Comparison of ENCODE assay signal across 10 mouse cellular contexts in genomic region chr17:40823817-40824216, GRCm38 (mm10). TPM values are rescaled to one million over a fixed set of nuclear protein-coding genes. Genes with fewer than 3 reads are reported as not detected.
A peak's percentile ranks its signal among the peaks of the same experiment; 100 is the strongest.
DNase-seq lines count a peak whose midpoint lies in the region; ATAC-seq and TF ChIP-seq lines count a peak whose summit lies in the region.
"Had no signal": no experiment of that assay in that cellular context is flagged by ENCODE, and none has a peak within 500 bp of the region (broad histone marks: within the 10 kb centered on the region; RNA-seq: fewer than 3 reads in every experiment).

No protein-coding gene starts in this region.

- H3K9ac ChIP-seq in liver, embryonic 14.5 days (replicated peaks): no peak overlapping the region

- no peak overlapping the region; the same call in 1 of the 2 replicates for H3K4me2 ChIP-seq in liver, embryonic 14.5 days (ENCODE audit: low read depth)

- DNase-seq in gastrocnemius, adult 2 months: no peak
- DNase-seq in gastrocnemius, adult 18-20 months (ENCODE audit: low spot score): no peak
- DNase-seq in urinary bladder, postnatal 14 days (ENCODE audit: low spot score): peak; percentile 16
- DNase-seq in urinary bladder, postnatal 10 days (ENCODE audit: low spot score): no peak
- DNase-seq in liver, embryonic 14.5 days (ENCODE audit: low read depth in 3 of 3, low spot score in 3 of 3): no peak
- no peak for DNase-seq in ovary, postnatal 36 days (ENCODE audit: low spot score)
- DNase-seq in thymus, adult 2 months: no peak

- peaks cover 11 to 14% of the 10 kb centered on the region in 2 experiments; a peak in 3 of 4 replicates for H3K4me1 ChIP-seq in liver, embryonic 14.5 days (replicated peaks; ENCODE audit: control insufficient read depth in 2 of 2, insufficient read depth in 2 of 2, low read length in 1 of 2)
- no peaks in the 10 kb centered on the region for H3K4me1 ChIP-seq in thymus, adult 2 months (replicated peaks; ENCODE audit: control insufficient read depth, insufficient read depth, low read length)

- TF ChIP-seq CTCF in gastrocnemius, adult 2 months (IDR thresholded peaks at IDR 0.05): peak; percentile 35
- peak; percentile 57 for TF ChIP-seq CTCF in liver, embryonic 14.5 days (IDR thresholded peaks at IDR 0.05; ENCODE audit: low read depth)
- no peak for TF ChIP-seq CTCF in thymus, adult 2 months (IDR thresholded peaks at IDR 0.05; ENCODE audit: borderline replicate concordance, control insufficient read depth, extremely low read depth, insufficient read depth, low read length, poor library complexity)

- ATAC-seq in liver, embryonic 14.5 days (ENCODE audit: insufficient read depth): no peak
- ATAC-seq in cerebellum, adult (ENCODE audit: insufficient number of reproducible peaks, low FRiP score, low TSS enrichment): no peak

- H3K27ac ChIP-seq in gastrocnemius, adult 2 months: no peak overlapping the region
- H3K27ac ChIP-seq in liver, embryonic 14.5 days: no peak overlapping the region
- no peak overlapping the region for H3K27ac ChIP-seq in thymus, adult 2 months (ENCODE audit: control insufficient read depth, insufficient read depth, low read length)

- no peak for TF ChIP-seq POLR2A in thymus, adult 2 months (IDR thresholded peaks at IDR 0.05; ENCODE audit: control insufficient read depth, extremely low read depth, insufficient read depth, low read length, poor library complexity)

- no peaks in the 10 kb centered on the region for H3K9me3 ChIP-seq in liver, embryonic 14.5 days (ENCODE audit: control insufficient read depth, low read length)

- TF ChIP-seq EP300 in liver, embryonic 14.5 days (IDR thresholded peaks at IDR 0.05; ENCODE audit: low read depth): no peak

- peaks cover 60% of the 10 kb centered on the region for H3K36me3 ChIP-seq in liver, embryonic 14.5 days (replicated peaks; ENCODE audit: control insufficient read depth, insufficient read depth, low read depth)
- no peaks in the 10 kb centered on the region for H3K36me3 ChIP-seq in thymus, adult 2 months (ENCODE audit: control insufficient read depth, insufficient read depth, low read length)

- intact Hi-C loops in gastrocnemius, adult 2 months (cut with DNase I): no loop called here

- 25% methylated on average over 4 of the region's 4 CpGs for WGBS in liver, embryonic 14.5 days (ENCODE audit: insufficient replicate concordance)
- WGBS in thymus, adult 2 months: 19% methylated on average over 4 of the region's 4 CpGs

- no peak overlapping the region for H3K4me3 ChIP-seq in gastrocnemius, adult 2 months
- no peak overlapping the region for H3K4me3 ChIP-seq in liver, embryonic 14.5 days (ENCODE audit: insufficient read depth in 1 of 2, low read depth in 2 of 2, low read length in 2 of 2)
- no peak overlapping the region for H3K4me3 ChIP-seq in thymus, adult 2 months (ENCODE audit: control insufficient read depth, insufficient read depth, low read length)
- H3K4me3 ChIP-seq: erythroblast, embryonic 14.5 days; myocyte had no signal

- no peaks in the 10 kb centered on the region for H3K27me3 ChIP-seq in liver, embryonic 14.5 days (ENCODE audit: control insufficient read depth, insufficient read depth, low read length)
- H3K27me3 ChIP-seq in thymus, adult 2 months (ENCODE audit: control insufficient read depth, insufficient read depth, low read length): no peaks in the 10 kb centered on the region

RNA-seq across cellular contexts. Expression of gene Rhag, which starts 12.9 kb away (rescaled TPM):
- total RNA-seq in gastrocnemius, adult 2 months (2021): not detected
- total RNA-seq in gastrocnemius, adult 18-20 months (2021): not detected
- polyA plus RNA-seq in liver, embryonic 14.5 days (2012; rRNA removed): 132 and 143 TPM in 2 replicates
- polyA plus RNA-seq in liver, embryonic 14.5 days (2014; fragmentation: Nextera tagmentation; extraction: Ambion mirVana): 209 and 210 TPM in 2 replicates
- not detected in 2 replicates for polyA plus RNA-seq in thymus, adult 2 months (2012; rRNA removed)
- polyA plus RNA-seq: myocyte had no signal

RNA-seq across cellular contexts. Expression of gene Crisp2, which starts 17.0 kb away (rescaled TPM):
- total RNA-seq in gastrocnemius, adult 2 months (2021): not detected
- total RNA-seq in gastrocnemius, adult 18-20 months (2021): not detected
- 0.11 and 0.22 TPM in 2 replicates for polyA plus RNA-seq in liver, embryonic 14.5 days (2012; rRNA removed)
- polyA plus RNA-seq in liver, embryonic 14.5 days (2014; fragmentation: Nextera tagmentation; extraction: Ambion mirVana): 0.29 and 0.43 TPM in 2 replicates
- 0.47 TPM in 1 of 2 replicates, not detected in the other for polyA plus RNA-seq in thymus, adult 2 months (2012; rRNA removed)
- polyA plus RNA-seq: erythroblast, embryonic 14.5 days; myocyte had no signal

RNA-seq across cellular contexts. Expression of gene 9130008F23Rik, which starts 56.5 kb away (rescaled TPM):
- total RNA-seq in gastrocnemius, adult 2 months (2021): under 1 TPM; 0.17 to 0.20 TPM
- under 1 TPM; 0.21 TPM for total RNA-seq in gastrocnemius, adult 18-20 months (2021)
- polyA plus RNA-seq in liver, embryonic 14.5 days (2012; rRNA removed): 0.28 and 0.55 TPM in 2 replicates
- 0.08 and 0.48 TPM in 2 replicates for polyA plus RNA-seq in liver, embryonic 14.5 days (2014; fragmentation: Nextera tagmentation; extraction: Ambion mirVana)
- 0.70 and 1.3 TPM in 2 replicates for polyA plus RNA-seq in thymus, adult 2 months (2012; rRNA removed)
